ENCODE assay signal across 9 mouse cellular contexts in the genomic region with DNA sequence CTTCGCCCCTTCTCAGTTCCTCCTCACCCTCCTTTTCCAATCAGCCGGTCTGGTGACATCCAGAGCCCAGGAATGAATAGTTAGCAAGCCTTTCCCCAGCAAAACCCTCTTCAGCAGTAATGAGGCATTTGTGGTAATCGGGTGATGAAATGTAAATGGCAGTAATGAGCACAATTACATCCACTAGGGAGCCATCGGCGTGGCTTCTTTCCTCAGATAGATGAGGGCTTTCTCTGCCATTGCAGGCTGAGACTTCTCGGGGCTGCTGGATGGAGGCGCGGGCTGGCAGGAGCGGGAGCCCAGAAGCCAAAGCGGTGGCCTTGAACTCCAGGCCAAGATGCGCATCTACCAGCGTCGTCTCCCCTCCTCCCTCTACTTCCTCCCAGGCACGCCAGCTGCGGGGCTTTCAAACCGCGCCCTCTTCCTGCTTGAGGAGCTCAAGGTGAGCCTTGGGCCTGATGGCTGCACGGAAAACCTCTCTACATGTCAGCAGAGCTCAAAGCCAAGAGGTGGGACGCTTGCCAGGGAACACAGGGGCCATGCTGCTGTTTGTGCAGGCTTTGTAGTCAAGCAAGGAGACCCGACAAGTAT.
DNase-seq lines count a peak whose midpoint lies in the region; ATAC-seq lines count a peak whose summit lies in the region.
"Had no signal": no experiment of that assay in that cellular context is flagged by ENCODE, and none has a peak within 500 bp of the region (broad histone marks: within the 10 kb centered on the region; RNA-seq: fewer than 3 reads in every experiment).

No protein-coding gene starts in this region.

- H3K9me3 ChIP-seq in forebrain, embryonic 16.5 days (ENCODE audit: control insufficient read depth, low read length) = no peaks in the 10 kb centered on the region
- no peaks in the 10 kb centered on the region for H3K9me3 ChIP-seq in midbrain, embryonic 16.5 days (replicated peaks; ENCODE audit: control insufficient read depth, low read length, poor library complexity, severe bottlenecking)

- intact Hi-C loops in gastrocnemius, postnatal 14 days (cut with DNase I; ENCODE audit: low total_unique reads) = no loop called here

- peak overlapping the region; percentile 43 for H3K4me3 ChIP-seq in forebrain, embryonic 16.5 days (replicated peaks; ENCODE audit: low read length)
- H3K4me3 ChIP-seq in midbrain, embryonic 16.5 days (ENCODE audit: low read depth, low read length) = peak overlapping the region; percentile 34

- peaks cover 15% of the 10 kb centered on the region for H3K4me1 ChIP-seq in forebrain, embryonic 16.5 days (replicated peaks; ENCODE audit: control insufficient read depth, insufficient read depth, low read length)
- H3K4me1 ChIP-seq in midbrain, embryonic 16.5 days (ENCODE audit: control insufficient read depth, insufficient read depth, low read length) = peaks cover 12% of the 10 kb centered on the region

- H3K4me2 ChIP-seq in forebrain, embryonic 16.5 days (ENCODE audit: low read length) = peak overlapping the region; percentile 61
- H3K4me2 ChIP-seq in midbrain, embryonic 16.5 days (ENCODE audit: low read length) = peak overlapping the region; percentile 61

- peak; percentile 81 for ATAC-seq in forebrain, embryonic 16.5 days
- ATAC-seq in midbrain, embryonic 16.5 days = peak; percentile 72

- no peaks in the 10 kb centered on the region for H3K36me3 ChIP-seq in forebrain, embryonic 16.5 days (ENCODE audit: control insufficient read depth, insufficient read depth)
- H3K36me3 ChIP-seq in midbrain, embryonic 16.5 days (ENCODE audit: control insufficient read depth, insufficient read depth, low read length) = no peaks in the 10 kb centered on the region

- H3K27ac ChIP-seq in forebrain, embryonic 16.5 days (ENCODE audit: low read length) = peak overlapping the region; percentile 37
- peak overlapping the region; percentile 65 for H3K27ac ChIP-seq in midbrain, embryonic 16.5 days (ENCODE audit: low read length)
- H3K27ac ChIP-seq: macrophage had no signal

- WGBS in forebrain, embryonic 16.5 days = 3% methylated on average over 20 of the region's 20 CpGs
- 9% methylated on average over 17 of the region's 20 CpGs for WGBS in midbrain, embryonic 16.5 days

- no peaks in the 10 kb centered on the region for H3K27me3 ChIP-seq in forebrain, embryonic 16.5 days (replicated peaks; ENCODE audit: control insufficient read depth, insufficient read depth, low read length)
- no peaks in the 10 kb centered on the region for H3K27me3 ChIP-seq in midbrain, embryonic 16.5 days (ENCODE audit: control insufficient read depth, insufficient read depth, low read depth, low read length)

- peak overlapping the region; percentile 54 for H3K9ac ChIP-seq in forebrain, embryonic 16.5 days (replicated peaks; ENCODE audit: low read depth, low read length)
- H3K9ac ChIP-seq in midbrain, embryonic 16.5 days (ENCODE audit: low read depth, low read length) = peak overlapping the region; percentile 36

- DNase-seq in gastrocnemius, postnatal 14 days = peak; percentile 10
- no peak for DNase-seq in gastrocnemius, adult 18-20 months (ENCODE audit: low spot score)
- peak; percentile 6 for DNase-seq in urinary bladder, postnatal 14 days (ENCODE audit: low spot score)
- DNase-seq in urinary bladder, adult 18-20 months (ENCODE audit: low spot score in 2 of 2) = no peak
- DNase-seq in layer of hippocampus, postnatal 14 days (ENCODE audit: low spot score in 2 of 2) = peak; percentile 16 to 35
- DNase-seq in c-Kit-positive CD71-positive TER-119-positive erythroid progenitor cells, embryonic 14.5 days (ENCODE audit: low spot score) = no peak

Comparison
In these comparisons a context has a peak if more than half of its experiments do, and no peak if none do; other contexts are left out.
1. DNase-seq: peak in gastrocnemius, postnatal 14 days (single experiment), urinary bladder, postnatal 14 days (single experiment) and layer of hippocampus, postnatal 14 days (2 of 2); none in gastrocnemius, adult 18-20 months (single experiment), urinary bladder, adult 18-20 months (0 of 2) and c-Kit-positive CD71-positive TER-119-positive erythroid progenitor cells, embryonic 14.5 days (single experiment).